Mouse (Mus musculus) monocyte, adult 2 months (primary cell): ENCODE results near the gene Maml2.
A peak's percentile ranks its signal among the peaks of the same experiment; 100 is the strongest.

Source experiments
- DNase-seq, 2 experiments: peaks; one replicate each; pipeline ENCODE4 v3.0.0; 2022; ENCODE audit warnings: low spot score in 2 of 2, low read depth in 1 of 2

Maml2 gene

DNA sequence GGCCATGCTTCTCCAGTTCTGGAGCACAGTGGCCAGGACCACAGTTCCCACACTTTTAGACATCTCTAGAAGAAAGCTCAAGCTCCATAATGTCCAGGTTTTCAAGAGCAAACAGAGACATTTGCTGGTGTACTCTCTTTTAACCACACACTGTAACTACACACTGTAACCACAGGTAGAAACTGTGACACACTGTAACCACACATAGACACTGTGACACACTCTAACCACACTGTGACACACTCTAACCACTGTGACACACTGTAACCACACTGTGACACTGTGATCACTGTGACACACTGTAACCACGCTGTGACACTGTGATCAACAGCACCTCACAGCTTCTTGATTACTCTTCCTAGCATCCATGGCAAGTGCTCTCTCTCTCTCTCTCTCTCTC lies 148.5 kb downstream of the Maml2 start:
- no peak for DNase-seq

DNA sequence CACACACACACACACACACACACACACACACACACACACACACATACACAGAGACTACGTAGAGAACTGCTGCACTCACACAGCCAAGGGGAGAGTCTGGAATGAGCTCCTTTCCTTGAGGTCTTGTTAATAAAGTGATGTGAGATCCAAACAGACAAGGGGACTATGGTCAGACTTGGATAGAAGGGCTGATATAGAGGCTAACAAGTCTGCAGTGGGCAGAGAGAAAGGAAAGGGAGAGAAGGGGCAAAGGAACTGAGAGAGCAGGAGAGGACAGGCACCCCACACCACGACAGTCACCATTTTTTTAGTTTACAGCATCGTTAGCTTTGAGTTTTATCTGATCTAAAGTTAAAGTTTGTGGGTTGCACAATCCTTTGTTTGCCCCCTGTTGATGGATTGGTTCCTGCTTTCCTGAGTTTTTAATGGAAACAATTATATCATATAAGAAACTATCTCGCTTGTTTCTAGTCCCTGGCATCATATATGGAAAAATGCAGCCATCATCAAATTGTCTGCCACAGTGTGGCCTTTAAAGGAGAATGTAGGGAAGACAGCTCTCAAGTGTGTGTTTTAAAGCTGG lies 149.0 kb downstream of the Maml2 start, which contains the start of gene Gm17571:
Gene Gm17571 (minus strand): TSS at position 51 of the 583 bp plus-strand sequence.
- no peak for DNase-seq

DNA sequence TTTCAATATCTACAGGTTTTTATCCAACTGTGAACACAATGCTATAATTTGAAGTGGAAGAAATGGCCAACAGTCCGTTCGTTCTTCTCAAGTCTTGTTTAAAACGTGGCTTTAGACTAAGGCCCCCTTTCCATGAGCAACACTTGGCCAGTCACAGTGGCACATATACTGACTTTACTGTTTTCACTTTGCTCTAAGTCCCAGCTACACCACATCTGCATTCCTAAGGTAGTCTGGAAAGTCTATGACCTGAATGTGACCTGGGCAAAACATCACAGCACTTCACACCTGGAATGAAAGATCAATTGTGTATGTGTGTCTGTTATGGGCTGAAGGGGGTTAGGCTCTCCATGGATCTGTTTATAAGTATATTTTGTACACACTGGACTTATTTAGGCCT lies 151.0 kb downstream of the Maml2 start:
- no peak for DNase-seq

DNA sequence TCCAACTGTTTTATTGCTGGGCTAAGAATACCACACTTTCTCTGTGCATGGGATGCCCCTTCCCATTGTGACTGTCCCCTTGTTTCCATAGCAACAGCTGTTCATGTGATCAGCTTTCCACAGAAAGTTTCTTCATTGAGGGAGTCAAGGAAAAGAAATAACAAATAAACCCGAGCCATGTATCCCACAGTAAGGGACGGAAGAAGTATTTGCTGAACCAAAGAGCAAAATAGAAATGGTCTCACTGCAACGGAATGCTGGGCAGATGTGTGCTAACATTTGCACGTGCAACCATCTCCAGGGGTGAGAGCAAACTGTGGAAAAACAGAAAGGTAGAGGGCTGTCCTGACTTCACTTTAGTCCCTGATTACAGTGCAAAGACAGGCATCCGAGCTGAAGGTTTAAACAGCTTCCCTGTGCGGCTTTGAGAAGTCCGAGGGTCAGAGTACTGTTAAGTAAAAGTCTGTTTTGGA lies 156.9 kb downstream of the Maml2 start:
- no peak for DNase-seq

DNA sequence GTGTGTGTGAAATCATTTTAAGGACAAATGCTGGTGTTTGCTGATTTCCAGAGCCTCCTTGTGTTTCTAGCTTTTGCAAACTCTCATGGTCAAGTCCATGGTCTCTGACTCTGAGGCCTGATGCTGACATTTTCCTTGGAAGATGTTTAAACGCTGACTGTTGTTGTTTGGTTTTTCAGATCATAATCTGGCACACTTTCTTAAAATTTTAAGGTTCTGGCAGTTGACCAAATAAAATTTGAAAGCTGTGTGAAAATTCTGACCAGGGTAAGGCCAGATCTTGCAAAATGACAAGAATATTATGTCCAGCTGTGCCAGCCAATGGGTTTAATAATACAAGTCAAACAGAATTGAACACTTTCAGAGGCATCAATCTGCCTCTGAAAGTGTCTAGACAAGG lies 157.5 kb downstream of the Maml2 start:
- no peak for DNase-seq

DNA sequence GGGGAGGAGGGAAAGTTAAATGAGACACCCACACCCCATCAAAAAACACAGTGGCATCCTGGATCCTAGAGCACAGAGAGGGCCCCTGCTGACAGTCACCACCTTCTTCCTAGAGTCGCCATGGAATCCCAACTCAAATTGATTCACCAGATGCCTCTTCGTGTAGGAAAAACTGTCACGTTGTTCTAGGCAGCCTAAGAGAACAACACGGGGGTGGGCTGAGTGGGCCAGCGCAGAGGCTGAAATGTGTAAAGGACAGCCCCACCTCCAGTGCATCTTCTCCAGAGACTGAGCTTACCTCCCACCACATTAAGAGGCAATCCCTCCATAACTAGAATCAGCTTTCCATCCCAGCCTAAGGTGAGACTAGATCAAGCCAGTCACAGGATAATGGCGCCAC lies 160.0 kb downstream of the Maml2 start:
- DNase-seq = no peak

DNA sequence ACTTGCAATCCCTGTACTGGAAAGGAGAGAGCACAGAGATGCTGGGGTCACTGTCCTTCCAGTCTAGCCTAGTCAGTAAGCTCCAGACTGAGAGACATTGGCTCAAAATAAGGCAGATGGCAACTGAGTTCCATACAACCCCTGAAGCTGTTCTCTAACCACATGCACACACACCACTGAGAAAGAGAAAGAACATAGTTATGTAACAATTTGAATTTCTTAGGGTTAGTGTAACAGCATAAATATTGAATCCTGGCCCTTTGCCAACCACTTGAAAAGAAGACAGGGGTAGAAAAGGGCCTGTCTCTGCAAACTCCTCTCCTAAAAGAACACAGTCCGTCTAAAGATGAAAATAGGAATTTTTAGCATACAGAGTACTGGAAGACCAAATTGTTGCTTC lies 161.6 kb downstream of the Maml2 start:
- DNase-seq = no peak

DNA sequence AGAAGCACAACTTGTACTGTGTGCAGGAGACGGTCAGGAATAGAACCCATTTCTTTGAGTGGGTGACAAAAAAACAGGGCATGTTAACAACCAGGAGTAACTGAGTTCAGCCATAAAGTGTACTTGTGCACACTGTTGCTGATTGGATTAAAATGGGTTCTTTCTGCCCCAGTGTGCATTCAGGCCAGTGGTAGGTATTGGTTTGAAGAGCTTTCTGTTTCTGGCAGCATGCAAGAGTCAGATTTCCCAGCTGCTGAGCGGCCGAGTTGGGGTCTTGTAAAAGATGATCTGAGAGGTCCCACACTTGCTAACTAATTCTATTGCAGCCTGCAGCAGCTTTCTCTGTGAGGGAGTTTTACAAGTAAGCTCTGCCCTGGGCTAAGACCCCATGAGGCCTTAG lies 162.3 kb downstream of the Maml2 start:
- no peak for DNase-seq

DNA sequence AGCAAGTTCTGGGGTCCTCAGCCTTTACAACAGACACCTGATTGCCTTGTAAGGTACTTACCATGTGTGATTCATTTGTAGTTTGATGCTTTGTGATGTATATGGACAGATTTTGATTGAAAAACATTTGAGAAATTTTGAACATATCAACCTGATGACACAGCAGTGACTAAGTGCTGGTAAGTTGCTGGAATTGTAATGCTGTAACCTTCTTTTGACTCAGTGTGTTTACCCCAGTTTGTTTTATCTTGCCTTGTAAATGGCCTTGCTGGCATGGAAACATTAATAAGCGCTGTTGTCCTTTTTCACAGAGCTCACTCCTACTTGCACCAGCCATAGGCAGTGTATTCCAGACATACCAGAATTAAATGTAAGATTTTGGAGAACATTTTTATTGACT lies 163.2 kb downstream of the Maml2 start:
- no peak for DNase-seq

DNA sequence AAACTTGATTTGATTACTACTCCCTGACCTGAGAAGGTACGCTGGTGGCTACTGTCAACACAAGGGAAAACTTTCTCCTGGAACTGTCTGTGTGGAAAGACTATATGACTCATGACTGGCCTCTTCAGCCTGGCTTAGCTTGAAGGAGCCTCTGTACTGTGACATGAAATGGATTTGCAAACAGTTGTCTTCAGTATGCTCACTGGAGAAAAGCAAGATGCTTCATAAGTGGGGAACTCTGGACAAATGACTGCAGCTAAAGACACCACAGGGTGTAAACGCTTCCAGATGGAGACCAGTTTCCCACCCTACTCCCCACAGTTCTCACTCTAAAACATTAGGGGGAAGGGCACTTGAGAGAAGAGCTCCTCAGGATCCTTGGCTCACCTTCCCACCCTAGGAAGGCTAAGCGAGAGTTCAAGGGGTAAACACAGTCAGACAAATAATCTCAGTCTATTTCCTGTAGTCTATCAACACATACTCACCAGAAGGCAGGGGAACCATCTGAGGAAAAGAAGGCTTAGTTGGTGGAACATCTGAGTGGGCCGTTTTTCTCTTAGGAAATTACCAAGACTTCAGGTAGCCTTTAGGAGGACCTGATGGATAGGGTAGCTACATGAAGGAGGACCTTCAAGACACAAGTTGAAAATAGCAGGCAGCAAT lies 167.7 kb downstream of the Maml2 start:
- no peak for DNase-seq

DNA sequence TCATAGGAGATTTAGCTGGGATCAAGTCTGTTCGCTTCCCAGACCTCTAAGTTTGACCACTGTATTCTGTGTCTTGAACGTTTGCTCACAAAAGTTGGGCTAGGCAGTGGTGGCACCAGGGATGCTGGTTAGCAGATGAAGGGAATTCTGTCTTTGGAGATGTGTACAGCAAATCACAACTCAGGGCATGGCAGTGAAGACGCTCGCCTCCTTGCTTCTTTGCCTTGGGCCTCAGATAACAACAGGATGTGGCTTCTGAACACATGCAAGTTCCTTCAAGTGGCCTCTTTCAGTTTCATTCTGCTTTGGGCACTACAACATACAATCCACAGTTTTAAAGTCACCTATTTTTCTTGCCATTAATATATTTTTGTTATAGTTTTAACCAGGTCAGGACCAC lies 168.6 kb downstream of the Maml2 start:
- DNase-seq = peak in 1 of 2 experiments; percentile 16

DNA sequence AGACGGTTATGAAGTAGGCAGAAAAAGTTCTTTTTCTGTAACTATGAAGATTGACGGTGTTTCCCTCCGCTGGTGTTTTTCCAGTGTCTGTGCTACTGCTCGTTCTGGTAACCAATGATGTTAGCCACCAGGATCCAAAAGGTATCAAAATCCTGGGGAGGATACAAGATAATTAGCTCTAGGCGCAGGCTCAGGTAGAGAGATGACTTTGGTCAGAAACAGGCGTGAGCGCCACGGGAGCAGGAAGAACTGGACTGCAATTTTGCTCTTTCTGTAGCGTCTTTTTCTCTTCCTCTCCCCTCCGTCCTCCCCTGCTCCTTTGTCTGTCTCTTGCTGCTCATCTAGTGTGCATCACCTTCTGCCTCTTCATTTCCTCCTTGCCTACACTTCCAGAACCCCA lies 169.1 kb downstream of the Maml2 start:
- no peak for DNase-seq

DNA sequence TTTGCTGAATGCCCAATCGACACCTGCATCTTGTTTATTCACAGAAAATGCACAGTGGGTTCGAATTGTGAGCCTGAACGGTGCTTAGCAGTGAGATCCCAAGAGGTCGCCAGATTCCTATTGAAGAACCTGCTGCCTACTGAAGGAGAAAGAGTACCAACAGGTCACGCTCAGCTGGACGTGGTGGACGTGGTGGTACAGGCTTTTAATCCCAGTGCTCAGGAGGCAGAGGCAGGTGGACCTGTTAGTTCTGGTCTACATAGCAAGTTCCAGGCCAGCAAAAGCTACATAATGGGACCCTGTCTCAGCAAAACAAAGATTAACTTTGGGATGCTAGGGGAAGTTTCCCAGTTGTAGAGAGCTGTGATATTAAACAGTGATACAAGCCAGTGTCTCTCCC lies 170.0 kb downstream of the Maml2 start:
- DNase-seq = no peak

DNA sequence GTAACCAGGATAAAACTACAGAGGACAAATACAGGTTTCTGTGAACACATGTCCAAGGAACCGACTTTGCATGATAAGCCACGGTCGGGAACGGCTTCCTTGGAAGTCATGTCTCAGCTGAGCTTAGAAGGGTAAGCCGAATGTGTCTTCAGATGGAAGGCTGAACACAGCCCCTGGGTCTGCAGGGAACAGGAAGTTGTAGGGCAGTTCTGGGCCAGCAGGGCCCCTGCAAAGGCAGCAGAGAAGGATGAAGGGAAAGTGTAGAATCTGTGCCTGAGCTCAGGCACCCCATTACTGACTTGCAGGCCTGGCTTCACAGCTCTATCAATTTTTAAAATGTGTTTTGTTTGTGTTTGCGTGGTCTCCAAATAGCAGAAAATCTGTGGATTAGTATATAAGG lies 171.0 kb downstream of the Maml2 start:
- no peak for DNase-seq

DNA sequence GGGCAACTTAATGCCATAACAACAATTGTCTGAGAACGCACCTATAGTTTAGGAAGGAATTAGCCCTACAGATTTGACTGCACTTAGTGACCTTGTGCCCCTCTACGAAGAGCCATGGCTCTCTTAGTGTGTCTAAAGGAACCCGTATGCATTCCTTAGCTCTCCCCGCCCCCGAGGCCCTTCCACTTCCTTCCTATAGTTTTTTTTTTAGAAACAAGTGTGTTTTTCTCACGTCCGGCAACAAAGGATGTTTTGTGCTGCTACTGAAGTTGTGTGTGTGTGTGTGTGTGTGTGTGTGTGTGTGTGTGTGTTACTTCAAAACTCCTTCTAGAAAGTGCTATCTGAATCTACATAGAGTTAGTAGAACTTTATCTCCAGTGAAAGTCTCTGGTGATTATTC lies 172.3 kb downstream of the Maml2 start:
- DNase-seq = no peak

DNA sequence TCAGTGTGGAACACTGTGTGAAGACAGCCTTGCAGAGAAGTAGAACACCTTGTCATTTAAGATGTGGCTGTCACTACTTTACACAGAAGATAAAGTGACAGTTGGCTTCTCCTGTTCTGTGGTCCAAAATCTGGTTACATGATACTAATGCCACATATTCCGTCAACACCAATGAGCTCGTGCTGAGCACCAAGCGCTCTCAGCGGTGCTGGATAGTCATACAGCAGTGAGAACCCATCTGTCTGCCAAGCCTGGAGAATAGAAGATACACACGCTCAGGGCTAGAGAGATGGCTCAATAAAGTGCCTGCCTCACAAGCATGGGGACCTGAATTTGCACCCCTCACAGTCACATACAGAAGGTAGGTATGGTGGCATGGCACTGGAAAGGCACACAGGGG lies 177.2 kb downstream of the Maml2 start:
- DNase-seq = no peak

DNA sequence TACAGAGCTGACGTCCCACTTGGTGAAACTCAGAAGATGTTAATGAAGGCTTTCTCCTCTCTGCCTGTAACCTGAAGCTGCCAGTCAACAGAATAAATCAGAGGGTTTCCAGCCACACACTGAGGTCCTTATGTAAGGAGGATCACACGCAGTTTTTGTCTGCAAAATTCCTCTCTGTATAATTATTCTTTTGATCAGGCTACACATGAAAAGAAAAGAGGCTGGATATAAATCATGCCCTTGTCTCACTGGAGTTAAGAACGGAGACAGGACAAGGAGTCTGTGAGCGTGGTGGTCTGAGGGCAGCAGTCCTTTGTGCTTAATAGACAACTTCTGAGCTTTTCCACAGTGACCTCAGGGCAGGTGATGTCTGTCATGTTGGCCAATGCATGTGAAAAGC lies 181.5 kb downstream of the Maml2 start:
- no peak for DNase-seq

DNA sequence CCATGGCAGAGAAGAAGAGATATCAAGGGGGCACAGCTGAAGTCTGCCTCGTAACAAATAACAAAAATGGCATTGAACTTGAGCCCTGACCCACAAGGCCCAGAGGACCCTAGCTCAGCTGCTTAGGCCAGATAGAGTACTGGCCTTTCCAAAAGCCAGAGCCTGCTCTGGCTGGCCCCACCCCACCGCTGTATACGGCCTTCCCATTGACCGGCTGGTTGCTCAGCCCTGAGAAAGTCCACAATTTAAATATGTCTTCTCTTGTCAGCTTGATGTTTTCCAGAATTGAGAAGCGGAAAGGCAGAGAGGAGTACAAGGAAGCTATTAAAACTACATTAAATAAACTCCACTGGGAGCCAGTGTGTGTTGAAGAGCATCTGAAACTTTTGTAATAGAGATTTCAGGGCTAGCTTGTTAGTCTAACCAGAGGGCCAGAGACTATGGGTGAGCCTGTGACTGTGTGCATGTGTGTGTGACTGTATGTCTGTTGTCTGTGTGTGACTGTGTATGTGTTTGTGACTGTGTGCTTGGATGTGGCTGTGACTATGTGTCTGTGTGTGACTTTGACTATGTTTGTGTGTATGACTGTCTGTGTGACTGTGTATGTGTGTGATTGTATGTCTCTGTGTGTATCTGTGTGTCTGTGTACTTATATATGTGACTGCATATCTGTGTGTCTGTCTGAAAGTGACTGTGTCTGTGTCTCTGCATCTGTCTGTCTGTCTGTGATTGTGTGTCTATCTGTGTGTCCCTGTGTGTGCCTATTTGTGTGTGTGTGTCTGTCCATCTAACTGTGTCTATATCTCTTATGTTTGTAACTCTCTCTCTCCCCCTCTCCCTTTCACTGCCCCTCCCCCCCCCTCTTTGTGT lies 185.7 kb downstream of the Maml2 start:
- no peak for DNase-seq

DNA sequence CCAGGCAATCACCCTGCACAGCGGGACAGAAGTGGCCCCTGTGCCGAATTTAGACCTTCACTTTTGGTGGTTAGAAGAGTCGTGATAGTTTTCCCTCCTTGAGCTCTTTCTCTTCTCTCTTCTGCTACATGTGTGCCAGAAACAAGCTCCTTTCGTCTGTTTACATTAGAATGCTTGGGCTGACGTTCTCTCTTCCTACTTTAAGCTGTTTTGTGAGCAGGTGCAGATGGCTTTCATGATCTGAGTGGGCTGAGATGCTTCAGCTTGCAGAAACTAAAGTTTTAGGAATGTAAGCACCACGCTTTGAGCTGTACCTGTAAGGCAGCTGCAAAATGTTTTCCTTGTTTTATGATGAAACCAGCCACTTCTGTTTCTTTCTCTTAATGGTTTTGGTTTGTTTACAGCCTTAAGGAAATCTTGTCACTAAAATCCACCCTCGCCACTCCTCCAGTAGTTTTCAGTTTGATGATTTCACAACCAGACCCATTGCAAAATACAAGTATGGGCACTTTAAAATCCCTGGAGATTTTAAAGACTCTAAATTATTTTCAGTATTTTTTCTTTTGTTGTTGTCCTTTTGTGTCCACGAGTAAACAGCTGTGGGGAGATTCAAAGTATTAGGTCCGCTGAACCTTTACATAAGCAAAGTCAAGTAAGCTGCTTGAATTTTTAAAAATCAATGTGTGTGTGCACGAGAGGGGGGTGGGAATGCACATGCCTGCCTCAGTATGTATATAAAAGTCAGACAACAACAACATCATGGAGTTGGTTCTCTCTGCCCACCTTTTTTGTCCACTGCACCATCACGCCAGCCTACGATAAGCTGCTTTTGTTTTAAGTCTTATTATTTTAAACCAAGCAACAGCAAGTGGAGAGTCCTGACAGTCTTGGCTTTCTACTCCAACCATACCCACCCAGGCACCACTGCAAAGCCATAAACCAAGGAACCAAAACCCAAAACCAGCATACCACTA lies 186.8 kb downstream of the Maml2 start:
- DNase-seq = no peak

DNA sequence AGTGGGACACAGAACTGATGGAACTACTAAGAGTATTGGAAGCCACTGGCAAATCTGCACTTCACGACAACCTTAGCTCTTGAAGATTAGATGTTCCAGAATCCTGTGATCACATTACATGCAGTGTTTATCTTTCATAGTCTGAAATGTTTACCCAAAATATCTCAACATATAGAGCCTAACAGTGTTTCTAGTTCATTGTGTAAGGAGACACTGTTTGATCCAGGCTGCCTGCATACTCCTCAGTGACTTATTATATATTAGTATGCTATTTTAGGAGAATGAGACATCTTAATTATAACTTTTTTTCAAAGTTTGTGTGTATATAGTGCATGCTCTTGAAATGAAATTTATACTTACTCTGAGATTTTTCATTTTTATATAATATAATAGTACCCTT lies 188.2 kb downstream of the Maml2 start:
- DNase-seq = no peak

DNA sequence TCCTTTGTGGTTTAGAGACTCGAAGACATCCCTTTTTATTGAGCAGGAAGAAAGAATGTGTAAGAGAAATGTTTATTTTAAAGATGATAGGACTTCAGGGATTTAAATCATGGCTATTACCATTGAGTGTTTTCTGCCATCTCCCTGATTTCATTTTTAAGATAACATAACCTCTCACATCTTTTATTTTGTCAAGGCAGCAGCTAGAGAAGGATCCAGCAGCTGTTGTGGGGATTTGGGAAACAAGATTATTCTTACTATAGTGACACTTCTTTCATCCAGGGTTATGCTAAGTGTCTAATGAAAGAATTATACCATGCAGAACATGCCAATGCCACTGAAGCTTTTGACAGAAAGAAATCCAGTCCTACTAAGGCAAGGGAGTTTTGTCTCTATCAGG lies 193.3 kb downstream of the Maml2 start:
- no peak for DNase-seq
